Mouse (Mus musculus) brain, embryonic 14.5 days (tissue): Measurements from ENCODE around the gene 2300003K06Rik. TPM values are rescaled to one million over a fixed set of nuclear protein-coding genes. Genes with fewer than 3 reads are reported as not detected.

Source experiments
- DNase-seq: peaks from one replicate; pipeline ENCODE4 v3.0.0-alpha.2; 2011; ENCODE audit warnings: low read depth
- CTCF ChIP-seq: fragments of 200-500 bp; IDR thresholded peaks from 2 replicates; pipeline ENCODE4 v1.5.1; 2012; ENCODE audit warnings: inconsistent platforms, mild to moderate bottlenecking, moderate library complexity, borderline replicate concordance; ENCODE audit not compliant: insufficient read depth, insufficient read length; ENCODE audit errors: extremely low read depth
- POLR2A ChIP-seq: fragments of 200-500 bp; IDR thresholded peaks from 2 replicates; pipeline ENCODE4 v1.6.1; 2012; ENCODE audit warnings: mild to moderate bottlenecking, inconsistent platforms, borderline replicate concordance; ENCODE audit not compliant: poor library complexity, insufficient read depth, insufficient read length, severe bottlenecking; ENCODE audit errors: extremely low read depth
- polyA plus RNA-seq: library from polyadenylated mRNA; depleted of rRNA; stranded (reverse); fragments of >200 nt; gene quantifications from 2 replicates; pipeline ENCODE4 v1.2.3, GENCODE M21; 2012; rRNA removed

2300003K06Rik gene
- polyA plus RNA-seq, 1 experiment: not detected

DNA sequence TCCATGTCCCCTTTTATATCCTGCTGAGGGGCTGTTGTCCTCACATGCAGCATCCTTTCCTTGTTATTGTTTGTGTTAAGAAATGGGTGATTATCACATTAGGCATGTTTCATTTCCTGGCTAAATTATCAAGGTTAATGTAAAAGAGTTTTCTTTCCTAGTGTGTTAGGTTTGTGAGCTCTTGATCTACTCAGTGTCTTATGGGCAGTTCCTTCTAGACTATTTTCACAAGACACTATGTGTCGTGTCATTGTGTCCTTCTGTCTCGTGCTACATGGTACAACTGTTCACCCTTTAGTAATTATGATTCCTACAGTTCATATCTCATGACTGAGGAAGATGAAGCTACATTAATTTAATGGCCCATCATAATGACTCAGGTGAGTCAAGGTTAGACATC is 44.5 kb downstream of the 2300003K06Rik start, which contains the start of gene Gm11596:
Gene Gm11596 (minus strand): TSS at position 101 of the 400 bp plus-strand sequence.
- TF ChIP-seq POLR2A: no peak
- TF ChIP-seq CTCF: no peak
- no peak for DNase-seq

Other genes with a start within 250 kb of the 2300003K06Rik start
- gene Krtap1-3, start 246.7 kb downstream of the 2300003K06Rik start, polyA plus RNA-seq: not detected in 2 replicates
- gene Krtap9-3, start 240.0 kb downstream of the 2300003K06Rik start, polyA plus RNA-seq: not detected in 2 replicates
- gene Gm11938, start 234.8 kb downstream of the 2300003K06Rik start, polyA plus RNA-seq: not detected in 2 replicates
- not detected in 2 replicates for gene Gm11937, start 227.9 kb downstream of the 2300003K06Rik start, polyA plus RNA-seq
- not detected in 2 replicates for gene Krtap2-4, start 223.2 kb downstream of the 2300003K06Rik start, polyA plus RNA-seq
- not detected in 2 replicates for gene Gm11562, start 217.6 kb downstream of the 2300003K06Rik start, polyA plus RNA-seq
- gene Krtap4-1, start 209.8 kb downstream of the 2300003K06Rik start, polyA plus RNA-seq: not detected in 2 replicates
- not detected in 2 replicates for gene Krtap4-2, start 203.0 kb downstream of the 2300003K06Rik start, polyA plus RNA-seq
- not detected in 2 replicates for gene Krtap4-7, start 194.0 kb downstream of the 2300003K06Rik start, polyA plus RNA-seq
- not detected in 2 replicates for gene Gm11555, start 187.8 kb downstream of the 2300003K06Rik start, polyA plus RNA-seq
- gene Gm11563, start 179.1 kb downstream of the 2300003K06Rik start, polyA plus RNA-seq: not detected in 2 replicates
- gene Krtap4-6, start 172.1 kb downstream of the 2300003K06Rik start, polyA plus RNA-seq: not detected in 2 replicates
- gene Gm14190, start 147.3 kb downstream of the 2300003K06Rik start, polyA plus RNA-seq: not detected in 2 replicates
- gene Gm14180, start 103.8 kb downstream of the 2300003K06Rik start, polyA plus RNA-seq: not detected in 2 replicates
- not detected in 2 replicates for gene Gm11595, start 65.2 kb downstream of the 2300003K06Rik start, polyA plus RNA-seq
- gene Krtap4-8, start 57.4 kb downstream of the 2300003K06Rik start, polyA plus RNA-seq: not detected in 2 replicates
- not detected in 2 replicates for gene Krtap4-9, start 52.9 kb downstream of the 2300003K06Rik start, polyA plus RNA-seq
- not detected in 2 replicates for gene Gm11596, start 44.6 kb downstream of the 2300003K06Rik start, polyA plus RNA-seq
- gene Gm11569, start 39.1 kb downstream of the 2300003K06Rik start, polyA plus RNA-seq: not detected in 2 replicates
- gene Gm11554, start 33.6 kb downstream of the 2300003K06Rik start, polyA plus RNA-seq: not detected in 2 replicates
- gene Krtap4-13, start 28.2 kb downstream of the 2300003K06Rik start, polyA plus RNA-seq: not detected in 2 replicates
- not detected in 2 replicates for gene Gm11564, start 22.4 kb downstream of the 2300003K06Rik start, polyA plus RNA-seq
- gene Krtap4-16, start 13.5 kb upstream of the 2300003K06Rik start, polyA plus RNA-seq: not detected in 2 replicates
- not detected in 2 replicates for gene Gm11568, start 19.9 kb upstream of the 2300003K06Rik start, polyA plus RNA-seq
- gene Gm11559, start 26.4 kb upstream of the 2300003K06Rik start, polyA plus RNA-seq: not detected in 2 replicates
- gene Krtap9-1, start 35.3 kb upstream of the 2300003K06Rik start, polyA plus RNA-seq: not detected in 2 replicates
- not detected in 2 replicates for gene Gm11567, start 41.1 kb upstream of the 2300003K06Rik start, polyA plus RNA-seq
- not detected in 2 replicates for gene Krtap31-1, start 69.9 kb upstream of the 2300003K06Rik start, polyA plus RNA-seq
- not detected in 2 replicates for gene Gm11565, start 76.7 kb upstream of the 2300003K06Rik start, polyA plus RNA-seq
- not detected in 2 replicates for gene Krtap31-2, start 98.2 kb upstream of the 2300003K06Rik start, polyA plus RNA-seq
- not detected in 2 replicates for gene Krtap9-5, start 110.4 kb upstream of the 2300003K06Rik start, polyA plus RNA-seq
- gene Krtap29-1, start 141.0 kb upstream of the 2300003K06Rik start, polyA plus RNA-seq: not detected in 2 replicates
- gene Krtap16-1, start 148.5 kb upstream of the 2300003K06Rik start, polyA plus RNA-seq: 0.04 TPM in 1 of 2 replicates, not detected in the other
- gene Krtap17-1, start 155.9 kb upstream of the 2300003K06Rik start, polyA plus RNA-seq: 0.19 and 0.27 TPM in 2 replicates
- not detected in 2 replicates for gene Krt33a, start 178.1 kb upstream of the 2300003K06Rik start, polyA plus RNA-seq
- gene Krt33b, start 191.8 kb upstream of the 2300003K06Rik start, polyA plus RNA-seq: 0.04 TPM in 1 of 2 replicates, not detected in the other
- not detected in 2 replicates for gene Krt34, start 203.5 kb upstream of the 2300003K06Rik start, polyA plus RNA-seq
- not detected in 2 replicates for gene Krt31, start 212.5 kb upstream of the 2300003K06Rik start, polyA plus RNA-seq